Mouse (Mus musculus) liver, adult 2 months (tissue): ENCODE measurements around the gene Lrrfip1.

Experiments
- CTCF ChIP-seq: fragments of 200-500 bp; IDR thresholded peaks from 2 replicates; pipeline ENCODE4 v1.5.1; 2011; ENCODE audit warnings: low read depth, low read length, control low read depth
- POLR2A ChIP-seq: fragments of 200-500 bp; IDR thresholded peaks from 2 replicates; pipeline ENCODE4 v1.6.1; 2011; ENCODE audit warnings: low read length, control low read depth; ENCODE audit not compliant: insufficient read depth; ENCODE audit errors: extremely low read depth

- TF ChIP-seq POLR2A, result no peak
- TF ChIP-seq CTCF, result no peak
Observed at GRCm38 (mm10) chr1:90981346-90981745, 17.2 kb upstream of the Lrrfip1 start.
